Mouse (Mus musculus): ENCODE measurements around the gene Hmgcl. TPM values are rescaled to one million over a fixed set of nuclear protein-coding genes. Genes with fewer than 3 reads are reported as not detected.

Gene Hmgcl
- polyA plus RNA-seq, 1 experiment from 2014 or later: 80.2 TPM

- WGBS: 90% methylated on average over 4 of the region's 4 CpGs
Measured at GRCm38 (mm10) chr4:135995118-135995517, 48.9 kb downstream of the Hmgcl start.

DNA sequence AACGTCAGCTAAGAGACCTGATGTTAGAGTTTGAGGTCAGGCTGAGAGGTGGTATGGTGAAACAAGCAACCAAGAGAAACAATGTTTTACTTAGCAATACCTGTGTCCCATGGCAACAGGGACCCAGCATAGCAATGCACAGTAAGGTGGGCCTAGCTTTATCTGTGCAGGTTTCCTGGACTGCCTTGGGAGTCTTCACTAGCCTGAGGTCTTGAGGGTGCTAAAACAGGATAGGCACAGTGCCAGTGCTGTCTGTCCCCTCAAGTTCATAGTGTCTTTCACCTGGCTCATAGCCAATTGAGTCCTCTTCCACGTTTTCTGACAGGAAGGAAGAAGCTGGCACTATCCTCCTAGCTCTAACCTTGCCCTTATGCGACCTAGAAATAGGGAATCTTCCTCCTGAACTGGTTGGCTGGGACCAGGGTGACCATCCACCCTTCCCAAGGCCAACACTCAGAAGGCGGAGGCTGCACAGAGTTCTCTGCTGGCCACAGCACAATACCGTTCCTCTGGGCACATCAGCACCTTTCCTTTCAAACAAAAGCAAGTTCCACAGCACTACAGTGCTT, 57.9 kb downstream of the Hmgcl start:
- Histone ChIP-seq H3K4me1 (no peaks in the 10 kb centered on the region), H3K4me3 (replicated peaks) (no peak overlapping the region), H3K27ac (no peak overlapping the region), H3K36me3 (peaks cover 77% of the 10 kb centered on the region), H3K9me3 (replicated peaks) (no peaks in the 10 kb centered on the region), H3K9ac (no peak overlapping the region), H3K27me3 (no peaks in the 10 kb centered on the region), H3K4me2 (no peak overlapping the region)
- WGBS: 90% methylated on average over 5 of the region's 5 CpGs
- ATAC-seq (replicated peaks; ENCODE audit: low FRiP score): no peak

More at GRCm38 (mm10) chr4:135995118-135995517, 48.9 kb downstream of the Hmgcl start:
- no peak for ATAC-seq (replicated peaks; ENCODE audit: low FRiP score)
- H3K27me3 ChIP-seq: no peaks in the 10 kb centered on the region
- peaks cover 9% of the 10 kb centered on the region; the same call in 1 of the 2 replicates for H3K9me3 ChIP-seq (replicated peaks)
- no peak overlapping the region for H3K9ac ChIP-seq
- H3K27ac ChIP-seq: no peak overlapping the region
- H3K4me2 ChIP-seq: no peak overlapping the region
- no peaks in the 10 kb centered on the region for H3K36me3 ChIP-seq
- no peak overlapping the region for H3K4me3 ChIP-seq (replicated peaks)
- no peaks in the 10 kb centered on the region for H3K4me1 ChIP-seq

GRCm38 (mm10) chr4:136004921-136005320, 58.7 kb downstream of the Hmgcl start:
- Histone ChIP-seq H3K9me3 (replicated peaks) (no peaks in the 10 kb centered on the region), H3K4me2 (no peak overlapping the region), H3K27ac (no peak overlapping the region), H3K27me3 (no peaks in the 10 kb centered on the region), H3K36me3 (peaks cover 84% of the 10 kb centered on the region), H3K9ac (no peak overlapping the region), H3K4me1 (no peaks in the 10 kb centered on the region), H3K4me3 (replicated peaks) (no peak overlapping the region)
- no peak for ATAC-seq (replicated peaks; ENCODE audit: low FRiP score)
- WGBS: 93% methylated on average over 2 of the region's 2 CpGs

GRCm38 (mm10) chr4:136006821-136007220, 60.6 kb downstream of the Hmgcl start:
- no peak for ATAC-seq (replicated peaks; ENCODE audit: low FRiP score)
- H3K4me3 ChIP-seq (replicated peaks): no peak overlapping the region
- no peak overlapping the region for H3K27ac ChIP-seq
- peaks cover 94% of the 10 kb centered on the region for H3K36me3 ChIP-seq
- no peak overlapping the region for H3K9ac ChIP-seq
- 91% methylated on average over 3 of the region's 3 CpGs for WGBS
- H3K9me3 ChIP-seq (replicated peaks): no peaks in the 10 kb centered on the region
- no peaks in the 10 kb centered on the region for H3K27me3 ChIP-seq
- no peak overlapping the region for H3K4me2 ChIP-seq
- H3K4me1 ChIP-seq: no peaks in the 10 kb centered on the region

- H3K4me1 ChIP-seq: no peaks in the 10 kb centered on the region
- no peak for ATAC-seq (replicated peaks; ENCODE audit: low FRiP score)
- WGBS: 90% methylated on average over 8 of the region's 8 CpGs
Measured at GRCm38 (mm10) chr4:136008782-136009447, 62.7 kb downstream of the Hmgcl start.

DNA sequence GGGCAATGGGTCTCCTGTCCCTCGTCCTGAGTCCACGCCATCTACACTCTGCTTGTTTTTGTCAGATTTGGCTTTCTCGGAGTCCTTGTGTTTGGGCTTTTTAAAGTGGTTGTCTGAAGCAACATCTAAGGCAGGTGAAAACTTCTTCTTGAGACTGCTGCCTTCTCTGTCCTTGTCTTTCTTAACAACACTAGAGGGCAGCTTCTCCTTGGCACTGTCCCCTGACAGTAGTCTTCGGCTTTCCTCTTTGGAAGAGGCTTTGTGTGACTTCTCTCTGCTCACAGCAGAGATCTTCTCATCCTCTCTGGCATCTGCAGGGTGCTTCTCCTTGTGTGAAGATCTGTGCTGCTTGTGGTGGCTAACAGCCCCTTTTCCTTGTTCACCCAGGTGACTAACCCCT, 64.3 kb downstream of the Hmgcl start:
- Histone ChIP-seq H3K4me2 (no peak overlapping the region), H3K9me3 (replicated peaks) (no peaks in the 10 kb centered on the region), H3K27me3 (no peaks in the 10 kb centered on the region), H3K27ac (no peak overlapping the region), H3K4me3 (replicated peaks) (no peak overlapping the region), H3K9ac (no peak overlapping the region), H3K36me3 (peaks cover 80% of the 10 kb centered on the region), H3K4me1 (no peaks in the 10 kb centered on the region)
- 87% methylated on average over 4 of the region's 4 CpGs for WGBS
- ATAC-seq (replicated peaks; ENCODE audit: low FRiP score): no peak

More at GRCm38 (mm10) chr4:136008782-136009447, 62.7 kb downstream of the Hmgcl start:
- no peak overlapping the region for H3K27ac ChIP-seq
- H3K4me2 ChIP-seq: no peak overlapping the region
- no peaks in the 10 kb centered on the region for H3K9me3 ChIP-seq (replicated peaks)
- H3K27me3 ChIP-seq: no peaks in the 10 kb centered on the region
- peaks cover 94% of the 10 kb centered on the region for H3K36me3 ChIP-seq
- no peak overlapping the region for H3K4me3 ChIP-seq (replicated peaks)
- H3K9ac ChIP-seq: no peak overlapping the region

Other genes starting within 250 kb of the Hmgcl start
- 0.06 and 0.09 TPM in 2 replicates for gene Il22ra1, start 218.3 kb upstream of the Hmgcl start, polyA plus RNA-seq (2015; fragmentation: Nextera tagmentation; extraction: Ambion mirVana)
- gene Myom3, start 186.7 kb upstream of the Hmgcl start, polyA plus RNA-seq (2015; fragmentation: Nextera tagmentation; extraction: Ambion mirVana): 1.1 and 1.7 TPM in 2 replicates
- gene Srsf10, start 90.7 kb upstream of the Hmgcl start, polyA plus RNA-seq (2015; fragmentation: Nextera tagmentation; extraction: Ambion mirVana): 268 and 279 TPM in 2 replicates
- gene Pnrc2, start 72.6 kb upstream of the Hmgcl start, polyA plus RNA-seq (2015; fragmentation: Nextera tagmentation; extraction: Ambion mirVana): 194 and 213 TPM in 2 replicates
- 0.64 and 0.95 TPM in 2 replicates for gene Cnr2, start 51.1 kb upstream of the Hmgcl start, polyA plus RNA-seq (2015; fragmentation: Nextera tagmentation; extraction: Ambion mirVana)
- gene Fuca1, start 25.7 kb upstream of the Hmgcl start, polyA plus RNA-seq (2015; fragmentation: Nextera tagmentation; extraction: Ambion mirVana): 70.1 and 71.8 TPM in 2 replicates
- 35.2 and 36.7 TPM in 2 replicates for gene Gale, start 17.3 kb downstream of the Hmgcl start, polyA plus RNA-seq (2015; fragmentation: Nextera tagmentation; extraction: Ambion mirVana)
- gene Lypla2, start 26.2 kb downstream of the Hmgcl start, polyA plus RNA-seq (2015; fragmentation: Nextera tagmentation; extraction: Ambion mirVana): 120 and 131 TPM in 2 replicates
- gene Pithd1, start 40.8 kb downstream of the Hmgcl start, polyA plus RNA-seq (2015; fragmentation: Nextera tagmentation; extraction: Ambion mirVana): 52.6 and 52.7 TPM in 2 replicates
- gene Eloa, start 75.3 kb downstream of the Hmgcl start, polyA plus RNA-seq (2015; fragmentation: Nextera tagmentation; extraction: Ambion mirVana): 40.0 and 40.6 TPM in 2 replicates
- 483 and 529 TPM in 2 replicates for gene Rpl11, start 107.0 kb downstream of the Hmgcl start, polyA plus RNA-seq (2015; fragmentation: Nextera tagmentation; extraction: Ambion mirVana)
- gene Id3, start 197.0 kb downstream of the Hmgcl start, polyA plus RNA-seq (2015; fragmentation: Nextera tagmentation; extraction: Ambion mirVana): 862 and 905 TPM in 2 replicates
- 9.7 and 10.5 TPM in 2 replicates for gene E2f2, start 225.9 kb downstream of the Hmgcl start, polyA plus RNA-seq (2015; fragmentation: Nextera tagmentation; extraction: Ambion mirVana)

All from kidney, embryonic 15.5 days (tissue).